ENCODE assay signal across 7 mouse cellular contexts in the genomic region with DNA sequence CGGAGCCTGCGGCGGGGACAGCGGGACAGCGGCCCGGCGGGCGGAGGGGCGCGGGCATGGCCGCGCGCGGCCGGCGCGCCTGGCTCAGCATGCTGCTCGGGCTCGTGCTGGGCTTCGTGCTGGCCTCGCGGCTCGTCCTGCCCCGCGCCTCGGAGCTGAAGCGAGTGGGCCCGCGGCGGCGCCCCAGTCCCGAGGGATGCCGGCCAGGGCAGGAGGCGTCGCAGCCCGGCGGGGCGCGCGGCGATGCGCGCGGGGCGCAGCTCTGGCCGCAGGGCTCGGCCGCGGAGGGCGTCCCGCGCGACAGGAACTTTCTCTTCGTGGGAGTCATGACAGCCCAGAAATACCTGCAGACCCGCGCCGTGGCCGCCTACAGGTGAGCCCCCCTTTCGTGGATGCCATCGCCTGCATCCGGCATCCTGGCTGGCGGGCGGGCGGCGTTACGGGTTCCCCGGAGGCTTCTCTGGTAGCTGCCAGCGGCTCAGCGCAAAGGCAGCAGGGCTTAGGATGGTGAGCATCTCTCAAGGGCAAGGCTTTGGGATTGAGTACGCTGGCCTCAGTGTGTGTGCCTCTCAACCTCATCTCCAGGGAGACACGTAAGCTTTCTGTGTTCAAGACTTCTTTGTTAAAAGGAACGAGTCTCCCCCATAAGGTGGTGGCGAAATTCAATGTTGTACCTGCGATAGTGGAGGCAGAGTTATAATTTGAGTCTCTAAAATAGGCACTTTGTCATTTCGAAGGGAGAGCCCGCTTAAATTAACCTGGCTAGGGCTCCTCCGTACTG. TPM values are rescaled to one million over a fixed set of nuclear protein-coding genes. Genes with fewer than 3 reads are reported as not detected.
DNase-seq lines count a peak whose midpoint lies in the region; ATAC-seq and TF ChIP-seq lines count a peak whose summit lies in the region.

No protein-coding gene starts in this region.

- TF ChIP-seq EP300 in MEL (IDR thresholded peaks at IDR 0.05; ENCODE audit: low read depth in 1 of 2, low read length in 2 of 2) = no peak

- H3K79me2 ChIP-seq in MEL (ENCODE audit: control insufficient read depth, insufficient read depth, low read length, poor library complexity) = peaks cover 24% of the 10 kb centered on the region

- no peaks in the 10 kb centered on the region for H3K27me3 ChIP-seq in MEL (ENCODE audit: control insufficient read depth in 1 of 2, insufficient read depth in 2 of 2, low read length in 2 of 2)
- H3K27me3 ChIP-seq in midbrain, embryonic 12.5 days = peaks cover 13% of the 10 kb centered on the region

- no peaks in the 10 kb centered on the region for H3K9me3 ChIP-seq in MEL (replicated peaks; ENCODE audit: insufficient read depth, low read length)
- no peaks in the 10 kb centered on the region for H3K9me3 ChIP-seq in midbrain, embryonic 12.5 days

- no peak for TF ChIP-seq RAD21 in MEL (IDR thresholded peaks at IDR 0.05; ENCODE audit: low read depth, low read length)

- peaks cover 5 to 32% of the 10 kb centered on the region in 2 experiments for H3K4me1 ChIP-seq in MEL (ENCODE audit: control insufficient read depth in 1 of 2, insufficient read depth in 2 of 2, low read length in 2 of 2)
- H3K4me1 ChIP-seq in midbrain, embryonic 12.5 days = peaks cover 35% of the 10 kb centered on the region

- H3K27ac ChIP-seq in MEL (ENCODE audit: control insufficient read depth, low read depth, low read length) = no peak overlapping the region; the same call in 1 of the 2 replicates
- peak overlapping the region; percentile 96 for H3K27ac ChIP-seq in midbrain, embryonic 12.5 days (replicated peaks)

- no peak; a peak in 1 of 4 replicates for TF ChIP-seq POLR2A in MEL (IDR thresholded peaks at IDR 0.05; ENCODE audit: control insufficient read depth in 1 of 2, insufficient read depth in 1 of 2, low read depth in 1 of 2, low read length in 2 of 2, poor library complexity in 1 of 2)

- peak; percentile 65 for DNase-seq in CD4-positive, CD25-positive, alpha-beta regulatory T cell, adult 2 months (ENCODE audit: low read depth, low spot score)
- peak; percentile 63 for DNase-seq in MEL (ENCODE audit: low read depth, low spot score)
- DNase-seq in cerebellum, postnatal 14 days = peak; percentile 50 to 60
- DNase-seq in gastrocnemius, postnatal 25 days = peak; percentile 24
- DNase-seq in kidney, postnatal 25 days = peak; percentile 31 to 53
- DNase-seq in spleen, postnatal 14 days (ENCODE audit: low spot score in 2 of 2) = peak; percentile 29 to 41

- H3K4me3 ChIP-seq in MEL (ENCODE audit: control insufficient read depth in 1 of 2, insufficient read depth in 1 of 2, low read depth in 2 of 2, low read length in 2 of 2) = peak overlapping the region; percentile 54 to 84
- peak overlapping the region; percentile 94 for H3K4me3 ChIP-seq in midbrain, embryonic 12.5 days

- WGBS in midbrain, embryonic 12.5 days = under 1% methylated on average over 62 of the region's 77 CpGs

- TF ChIP-seq CTCF in MEL (IDR thresholded peaks at IDR 0.05 in 2 of 3, conservative IDR thresholded peaks at IDR 0.05 in 1 of 3; ENCODE audit: control insufficient read depth in 1 of 3, insufficient read depth in 1 of 3, low read depth in 2 of 3, low read length in 3 of 3, poor library complexity in 1 of 3, severe bottlenecking in 1 of 3) = no peak

- H3K4me2 ChIP-seq in midbrain, embryonic 12.5 days (replicated peaks) = peak overlapping the region; percentile 74

- H3K36me3 ChIP-seq in MEL (ENCODE audit: control insufficient read depth in 1 of 2, insufficient read depth in 2 of 2, low read length in 2 of 2) = peaks cover 0 to 20% of the 10 kb centered on the region in 2 experiments; a peak in 2 of 4 replicates
- H3K36me3 ChIP-seq in midbrain, embryonic 12.5 days = no peaks in the 10 kb centered on the region

- peak; percentile 61 for ATAC-seq in midbrain, embryonic 12.5 days (ENCODE audit: low FRiP score, low read depth)

- H3K9ac ChIP-seq in MEL (ENCODE audit: control insufficient read depth, low read depth, low read length, poor library complexity, severe bottlenecking) = peak overlapping the region; percentile 80
- H3K9ac ChIP-seq in midbrain, embryonic 12.5 days (replicated peaks) = peak overlapping the region; percentile 93

TF ChIP-seq in MEL, 35 proteins besides CTCF, POLR2A, EP300 and RAD21:
- TF ChIP-seq MEF2A (IDR thresholded peaks at IDR 0.05; ENCODE audit: extremely low read depth, insufficient replicate concordance, low read depth, low read length, poor library complexity, severe bottlenecking) = no peak
- TF ChIP-seq NRF1 (IDR thresholded peaks at IDR 0.05; ENCODE audit: insufficient read depth, low read depth, low read length, poor library complexity, severe bottlenecking) = no peak
- TF ChIP-seq MAFK (IDR thresholded peaks at IDR 0.05; ENCODE audit: borderline replicate concordance, low read depth, low read length) = no peak
- no peak for TF ChIP-seq MAX (IDR thresholded peaks at IDR 0.05; ENCODE audit: low read length)
- no peak for TF ChIP-seq ZC3H11A (IDR thresholded peaks at IDR 0.05; ENCODE audit: low read depth, low read length)
- no peak for TF ChIP-seq ETS1 (IDR thresholded peaks at IDR 0.05; ENCODE audit: low read depth, low read length)
- no peak for TF ChIP-seq ZMIZ1 (IDR thresholded peaks at IDR 0.05; ENCODE audit: low read depth, low read length)
- no peak for TF ChIP-seq GABPA (IDR thresholded peaks at IDR 0.05; ENCODE audit: low read depth, low read length)
- no peak for TF ChIP-seq NELFE (IDR thresholded peaks at IDR 0.05; ENCODE audit: low read depth, low read length)
- TF ChIP-seq MAZ (IDR thresholded peaks at IDR 0.05; ENCODE audit: low read depth, low read length) = no peak
- no peak for TF ChIP-seq USF2 (IDR thresholded peaks at IDR 0.05; ENCODE audit: borderline replicate concordance in 1 of 2, insufficient read depth in 1 of 2, low read depth in 1 of 2, low read length in 2 of 2)
- no peak for TF ChIP-seq USF1 (IDR thresholded peaks at IDR 0.05; ENCODE audit: low read depth, low read length)
- TF ChIP-seq UBTF (IDR thresholded peaks at IDR 0.05; ENCODE audit: borderline replicate concordance, insufficient read depth, low read depth, low read length) = no peak
- no peak for TF ChIP-seq KAT2A (conservative IDR thresholded peaks at IDR 0.05; ENCODE audit: low read depth, low read length)
- no peak for TF ChIP-seq ZNF384 (IDR thresholded peaks at IDR 0.05; ENCODE audit: low read depth, low read length)
- no peak for TF ChIP-seq POLR2AphosphoS5 (IDR thresholded peaks at IDR 0.05; ENCODE audit: borderline replicate concordance, low read depth, low read length)
- TF ChIP-seq MYB (IDR thresholded peaks at IDR 0.05; ENCODE audit: low read depth, low read length) = no peak
- no peak for TF ChIP-seq SMC3 (IDR thresholded peaks at IDR 0.05; ENCODE audit: low read depth, low read length)

RNA-seq across cellular contexts. Expression of gene Chsy1, which starts 0.7 kb away (rescaled TPM):
- 10.2 and 10.3 TPM in 2 replicates for total RNA-seq in MEL (2012; rRNA removed)
- polyA plus RNA-seq in MEL (2012; ENCODE audit: insufficient read depth in 1 of 2, insufficient read length in 2 of 2, low read depth in 1 of 2, low replicate concordance in 2 of 2, missing spikeins in 1 of 2) = 1 to 10 TPM in 1 of 2 experiments, not detected in 1; 8.5 TPM
- 1 to 10 TPM; 3.4 to 3.8 TPM for total RNA-seq in gastrocnemius, postnatal 25 days (2021)
- polyA plus RNA-seq in midbrain, embryonic 12.5 days (2016; fragmentation: Nextera tagmentation; extraction: Ambion mirVana) = 13.2 and 13.3 TPM in 2 replicates

RNA-seq across cellular contexts. Expression of gene Selenos, which starts 30.6 kb away (rescaled TPM):
- total RNA-seq in MEL (2012; rRNA removed) = 91.8 and 103 TPM in 2 replicates
- polyA plus RNA-seq in MEL (2012; ENCODE audit: insufficient read depth in 1 of 2, insufficient read length in 2 of 2, low read depth in 1 of 2, low replicate concordance in 2 of 2, missing spikeins in 1 of 2) = 10 to 100 TPM in 1 of 2 experiments, not detected in 1; 79.9 TPM
- total RNA-seq in gastrocnemius, postnatal 25 days (2021) = 10 to 100 TPM; 25.6 to 27.3 TPM
- 75.6 and 76.8 TPM in 2 replicates for polyA plus RNA-seq in midbrain, embryonic 12.5 days (2016; fragmentation: Nextera tagmentation; extraction: Ambion mirVana)

RNA-seq across cellular contexts. Expression of gene Snrpa1, which starts 51.2 kb away (rescaled TPM):
- total RNA-seq in MEL (2012; rRNA removed) = 188 and 227 TPM in 2 replicates
- polyA plus RNA-seq in MEL (2012; ENCODE audit: insufficient read depth in 1 of 2, insufficient read length in 2 of 2, low read depth in 1 of 2, low replicate concordance in 2 of 2, missing spikeins in 1 of 2) = 100 to 1,000 TPM; 260 to 318 TPM
- 10 to 100 TPM; 17.6 to 19.0 TPM for total RNA-seq in gastrocnemius, postnatal 25 days (2021)
- polyA plus RNA-seq in midbrain, embryonic 12.5 days (2016; fragmentation: Nextera tagmentation; extraction: Ambion mirVana) = 193 and 201 TPM in 2 replicates
